Mouse (Mus musculus) gastrocnemius, adult 8-10 months (tissue): ENCODE measurements around the gene Ltbp1. TPM values are rescaled to one million over a fixed set of nuclear protein-coding genes. Genes with fewer than 3 reads are reported as not detected.

Source experiments
- DNase-seq, 2 experiments: peaks; one replicate each; pipeline ENCODE4 v3.0.0; 2022; ENCODE audit warnings: low spot score in 2 of 2
- total RNA-seq, 4 experiments: library from RNA; stranded (reverse); gene quantifications; 2 replicates each; pipeline ENCODE4 v1.2.4; 2022

The Ltbp1 gene
- total RNA-seq, 4 experiments from 2014 or later, result 4.7 to 9.1 (median 6.5) TPM

- no peak for DNase-seq
These were observed 166.3 kb downstream of the Ltbp1 start for GRCm38 (mm10) chr17:75171659-75172058.

GRCm38 (mm10) chr17:75172685-75173205 lies 167.4 kb downstream of the Ltbp1 start:
- DNase-seq, result no peak

GRCm38 (mm10) chr17:75174501-75174900 lies 169.1 kb downstream of the Ltbp1 start:
- no peak for DNase-seq

GRCm38 (mm10) chr17:75177920-75178867 lies 172.8 kb downstream of the Ltbp1 start:
- peak; percentile 15 to 28 for DNase-seq

GRCm38 (mm10) chr17:75179001-75179400 lies 173.6 kb downstream of the Ltbp1 start:
- DNase-seq, result no peak

GRCm38 (mm10) chr17:75180301-75180700 lies 174.9 kb downstream of the Ltbp1 start:
- no peak for DNase-seq

GRCm38 (mm10) chr17:75180956-75181588 lies 175.7 kb downstream of the Ltbp1 start:
- DNase-seq, result no peak

- no peak for DNase-seq
These were observed 177.1 kb downstream of the Ltbp1 start for GRCm38 (mm10) chr17:75182319-75183001.

GRCm38 (mm10) chr17:75186732-75187509 lies 181.6 kb downstream of the Ltbp1 start:
- no peak for DNase-seq

GRCm38 (mm10) chr17:75196952-75197351 lies 191.6 kb downstream of the Ltbp1 start:
- DNase-seq, result no peak

- DNase-seq, result no peak
These were observed 193.4 kb downstream of the Ltbp1 start for GRCm38 (mm10) chr17:75198767-75199166.

GRCm38 (mm10) chr17:75199694-75200093 lies 194.3 kb downstream of the Ltbp1 start:
- DNase-seq, result no peak

- DNase-seq, result no peak
These were observed 196.9 kb downstream of the Ltbp1 start for GRCm38 (mm10) chr17:75202314-75202713.

- DNase-seq, result no peak
These were observed 198.7 kb downstream of the Ltbp1 start for GRCm38 (mm10) chr17:75204065-75204464.

- no peak for DNase-seq
These were observed 200.9 kb downstream of the Ltbp1 start for GRCm38 (mm10) chr17:75206281-75206680.

GRCm38 (mm10) chr17:75208164-75208698 lies 202.9 kb downstream of the Ltbp1 start:
- DNase-seq, result no peak

- no peak for DNase-seq
These were observed 205.2 kb downstream of the Ltbp1 start for GRCm38 (mm10) chr17:75210526-75210925.

GRCm38 (mm10) chr17:75216362-75216761 lies 211.0 kb downstream of the Ltbp1 start:
- no peak for DNase-seq

GRCm38 (mm10) chr17:75218700-75219099 lies 213.3 kb downstream of the Ltbp1 start:
- DNase-seq, result no peak

GRCm38 (mm10) chr17:75228321-75228720 lies 223.0 kb downstream of the Ltbp1 start:
- DNase-seq, result no peak

- no peak for DNase-seq
These were observed 227.8 kb downstream of the Ltbp1 start for GRCm38 (mm10) chr17:75233206-75233605.
